Mouse (Mus musculus) ES-Bruce4 (cell line): ENCODE measurements at regions not wholly inside any gene's neighbourhood (a gene's known extent, or its start where the extent isn't known, plus 50 kb on each side); places are given as distances from the start of the nearest gene placed in this dataset.

ENCODE experiments used
- CTCF ChIP-seq: IDR thresholded peaks from one replicate; pipeline ENCODE4 v1.8.1; 2011; ENCODE audit warnings: low read depth, low read length
- POLR2A ChIP-seq: IDR thresholded peaks from one replicate; pipeline ENCODE4 v1.8.1; 2011; ENCODE audit warnings: low read length; ENCODE audit not compliant: insufficient read depth

DNA sequence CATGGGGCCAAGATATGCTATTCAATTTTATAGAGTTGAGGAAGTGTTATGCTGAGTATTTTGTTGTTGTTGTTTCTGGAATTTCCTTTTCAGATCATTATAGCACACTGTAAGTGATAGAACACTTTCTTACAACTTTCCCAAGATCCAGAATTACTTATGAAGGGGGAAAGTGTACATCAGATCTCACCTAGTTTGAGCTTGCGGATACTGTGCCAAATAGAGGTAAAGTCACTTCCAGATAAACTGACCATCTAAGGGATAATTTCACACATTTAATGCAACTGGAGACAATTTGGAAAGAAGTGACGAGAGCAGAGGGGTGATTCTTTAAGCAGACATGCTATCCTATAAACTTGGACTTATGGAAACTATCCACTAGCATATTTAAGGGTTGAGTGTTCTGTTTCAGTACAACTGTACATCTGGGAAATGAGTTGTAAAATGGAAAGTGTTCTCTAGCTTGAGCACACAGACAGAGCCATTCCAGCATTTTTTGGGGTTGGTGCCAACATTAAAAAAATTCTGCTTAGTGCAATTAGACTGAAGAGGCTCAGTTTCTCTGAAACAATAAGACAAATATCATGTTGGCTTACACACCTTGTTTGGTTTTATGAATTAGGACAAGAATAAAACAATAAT is 307.0 kb downstream of the Trim52 start:
- TF ChIP-seq CTCF (no peak), POLR2A (no peak)
